Mouse (Mus musculus): ENCODE results near the gene Htt. TPM values are rescaled to one million over a fixed set of nuclear protein-coding genes. Genes with fewer than 3 reads are reported as not detected.

Gene Htt
- total RNA-seq, 4 experiments from 2014 or later = 74.6 to 88.4 (median 78.5) TPM

DNA sequence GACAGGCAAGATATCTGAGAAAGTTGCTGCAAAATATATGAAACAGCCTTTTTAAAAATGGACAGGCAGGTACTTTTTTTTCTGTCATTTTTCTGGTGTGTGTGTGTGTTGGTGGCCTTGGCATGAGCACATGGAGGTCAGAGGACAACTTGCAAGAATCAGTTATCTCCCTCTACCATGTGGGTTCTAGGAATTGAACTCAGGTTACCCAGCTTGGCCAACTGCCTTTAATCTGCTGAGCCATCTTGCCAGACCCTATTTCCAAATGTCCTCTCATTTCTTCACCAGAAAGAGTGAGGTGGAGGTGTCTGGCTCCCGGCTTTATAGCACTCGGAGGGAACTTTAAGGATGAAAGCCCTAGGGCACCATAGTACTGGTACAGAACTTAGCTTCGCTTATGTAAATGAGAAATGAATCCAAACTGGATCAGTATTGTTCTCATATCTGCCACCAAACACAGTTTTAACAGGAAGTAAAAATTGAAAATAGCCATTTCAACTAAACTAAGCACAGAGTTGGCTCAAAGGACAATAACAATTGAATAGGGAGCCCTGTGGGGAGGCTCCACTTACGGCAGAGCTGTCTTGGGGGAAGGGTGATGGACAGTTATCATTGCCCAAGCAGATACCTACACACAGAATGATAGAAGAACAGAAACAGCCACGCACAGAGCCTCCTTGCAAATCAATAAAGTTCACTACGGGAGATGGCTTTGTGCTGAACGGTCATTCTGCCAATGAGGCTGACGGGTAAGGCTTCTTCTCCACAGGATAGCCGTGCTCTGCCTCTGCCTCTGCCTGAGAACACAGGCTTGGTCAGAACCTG is 168.8 kb downstream of the Htt start:
- DNase-seq (ENCODE audit: low spot score in 2 of 2) = no peak

DNA sequence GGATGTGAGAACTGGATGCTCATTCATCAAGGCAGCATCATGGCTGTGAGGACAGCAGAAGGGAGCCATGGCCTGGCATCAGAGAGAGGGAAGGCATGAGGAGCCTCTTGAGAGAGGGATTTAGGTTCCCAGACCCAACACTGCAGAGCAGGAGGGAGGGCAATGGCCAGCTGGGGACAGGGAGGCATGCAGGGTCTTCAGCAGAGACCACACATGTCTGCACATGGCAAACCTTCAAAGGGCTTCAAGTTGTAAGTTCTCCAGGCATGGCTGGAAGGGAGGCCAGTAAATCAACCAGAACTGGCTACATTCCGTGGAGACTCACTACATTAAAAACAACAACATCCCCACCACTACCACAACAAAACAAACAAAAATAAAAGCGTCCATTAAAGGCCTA is 169.6 kb downstream of the Htt start:
- DNase-seq (ENCODE audit: low spot score in 2 of 2) = no peak

GRCm38 (mm10) chr5:34931516-34932457 is 170.2 kb downstream of the Htt start:
- no peak for DNase-seq (ENCODE audit: low spot score in 2 of 2)

GRCm38 (mm10) chr5:34932458-34932806 is 170.9 kb downstream of the Htt start:
- no peak for DNase-seq (ENCODE audit: low spot score in 2 of 2)

DNA sequence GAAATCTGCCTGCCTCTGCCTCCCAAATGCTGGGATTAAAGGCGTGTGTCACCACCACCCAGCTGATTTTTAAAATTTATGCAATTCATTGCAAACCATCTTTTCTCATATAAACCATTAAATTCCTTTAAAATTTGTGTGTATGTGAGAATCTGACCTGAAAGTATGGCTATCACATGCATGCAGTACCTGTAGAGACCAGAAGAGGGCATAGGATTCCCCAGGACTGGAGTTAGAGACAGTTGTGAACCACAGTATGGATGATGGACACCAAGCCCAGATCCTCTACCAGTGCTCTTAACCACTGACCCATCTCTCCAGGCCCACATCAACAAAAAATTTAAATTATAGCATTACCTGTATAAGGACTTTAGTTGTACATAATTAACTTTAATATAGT is 171.9 kb downstream of the Htt start:
- no peak for DNase-seq (ENCODE audit: low spot score in 2 of 2)

DNA sequence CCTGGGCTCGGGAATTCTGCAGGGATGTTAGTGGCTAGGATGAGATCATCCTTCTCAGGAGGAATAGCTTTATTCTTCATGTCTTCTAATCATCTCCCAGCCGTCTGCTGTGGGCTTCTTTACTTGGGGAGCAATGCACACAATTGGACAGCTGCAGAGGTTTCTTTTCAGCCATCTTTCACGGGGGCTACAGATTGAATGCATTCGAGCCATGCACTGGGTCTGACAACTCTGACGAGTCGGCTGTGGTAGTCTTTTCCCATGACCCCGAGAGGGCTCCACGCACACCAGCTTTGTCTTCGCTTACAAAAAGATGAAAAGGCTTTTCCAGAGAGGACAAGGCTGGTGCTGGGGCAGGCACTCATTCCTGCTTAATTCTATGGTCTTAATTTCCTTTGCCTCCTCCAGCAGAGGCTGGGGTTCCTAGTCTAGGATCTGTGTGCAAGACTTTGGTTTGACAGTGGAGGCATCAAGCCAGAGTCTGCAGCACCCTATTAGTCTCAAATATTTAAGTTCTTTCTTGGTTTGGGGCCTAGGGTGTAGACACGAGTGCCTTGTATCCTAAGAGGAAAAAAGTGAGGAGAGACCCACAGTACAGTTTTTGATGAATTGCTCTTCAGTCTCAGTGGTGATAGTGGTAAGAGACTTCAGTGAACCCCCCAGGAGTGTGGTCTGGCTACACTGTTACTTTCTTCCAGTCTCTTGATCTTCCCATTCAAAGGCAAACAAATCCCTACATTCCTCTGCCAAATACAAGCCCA is 180.3 kb downstream of the Htt start:
- no peak for DNase-seq (ENCODE audit: low spot score in 2 of 2)

GRCm38 (mm10) chr5:34943428-34943827 is 181.9 kb downstream of the Htt start:
- DNase-seq (ENCODE audit: low spot score in 2 of 2) = no peak

GRCm38 (mm10) chr5:34948861-34949760 is 187.6 kb downstream of the Htt start, which contains the start of gene Rgs12:
Rgs12 (plus strand) TSS chr5:34949445.
- peak in 1 of 2 experiments; percentile 44 for DNase-seq (ENCODE audit: low spot score in 2 of 2)

DNA sequence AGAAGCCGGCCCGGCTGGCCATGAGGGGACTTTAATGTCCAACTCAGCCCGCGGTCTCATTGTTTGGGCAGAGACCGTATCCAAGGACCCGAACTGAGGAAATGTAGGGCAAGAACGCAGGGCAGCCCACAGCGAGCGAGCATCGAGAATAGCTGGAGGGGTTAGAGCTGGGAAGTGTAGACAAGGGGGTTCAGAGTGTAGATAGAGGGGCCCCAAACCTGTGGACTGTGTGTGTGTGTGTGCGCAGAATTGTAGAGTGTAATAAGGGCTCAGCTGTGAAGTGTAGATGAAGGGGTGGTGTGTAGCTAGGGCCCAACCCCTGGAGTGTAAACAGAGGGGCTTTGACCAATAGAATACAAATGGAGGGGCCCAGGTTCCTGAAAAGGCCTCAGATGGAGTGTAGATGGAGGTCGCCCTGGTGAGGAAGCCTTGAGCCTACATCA is 188.2 kb downstream of the Htt start:
- no peak for DNase-seq (ENCODE audit: low spot score in 2 of 2)

- DNase-seq (ENCODE audit: low spot score in 2 of 2) = no peak
These were observed 189.1 kb downstream of the Htt start for GRCm38 (mm10) chr5:34950486-34951160.

DNA sequence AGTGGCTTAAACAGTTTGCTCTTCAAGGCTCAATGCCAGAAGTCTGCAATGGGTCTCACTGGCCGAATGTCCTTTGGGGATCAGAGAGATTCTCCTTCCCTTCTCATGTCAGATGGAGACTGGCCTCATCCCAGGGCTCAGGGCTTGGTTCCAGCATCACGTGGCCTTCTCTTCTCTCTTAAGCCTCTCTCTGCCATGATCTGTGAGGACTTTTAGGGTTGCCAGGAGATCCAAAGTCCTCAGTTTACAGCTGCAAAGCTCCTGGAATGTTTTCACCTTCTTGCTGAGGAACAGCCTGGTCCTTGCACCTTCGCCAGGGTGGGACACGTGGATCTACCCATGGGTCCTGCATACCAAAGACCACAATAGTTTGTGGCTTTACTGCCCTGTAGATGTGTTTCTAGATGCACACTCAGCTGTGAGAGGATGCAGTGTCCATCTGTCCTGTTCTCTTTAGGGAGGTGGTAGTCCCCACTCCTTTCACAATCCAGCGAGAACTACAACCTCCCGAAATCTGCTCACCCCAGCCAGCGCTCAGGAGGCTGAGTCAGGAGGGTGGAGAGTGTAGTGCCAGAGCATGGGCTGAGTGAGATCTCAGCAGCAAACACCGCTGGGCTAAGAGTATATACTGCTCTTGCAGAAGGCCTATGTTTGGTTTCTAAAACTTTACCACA is 189.8 kb downstream of the Htt start:
- DNase-seq (ENCODE audit: low spot score in 2 of 2) = no peak

GRCm38 (mm10) chr5:34954508-34954907 is 193.0 kb downstream of the Htt start:
- no peak for DNase-seq (ENCODE audit: low spot score in 2 of 2)

DNA sequence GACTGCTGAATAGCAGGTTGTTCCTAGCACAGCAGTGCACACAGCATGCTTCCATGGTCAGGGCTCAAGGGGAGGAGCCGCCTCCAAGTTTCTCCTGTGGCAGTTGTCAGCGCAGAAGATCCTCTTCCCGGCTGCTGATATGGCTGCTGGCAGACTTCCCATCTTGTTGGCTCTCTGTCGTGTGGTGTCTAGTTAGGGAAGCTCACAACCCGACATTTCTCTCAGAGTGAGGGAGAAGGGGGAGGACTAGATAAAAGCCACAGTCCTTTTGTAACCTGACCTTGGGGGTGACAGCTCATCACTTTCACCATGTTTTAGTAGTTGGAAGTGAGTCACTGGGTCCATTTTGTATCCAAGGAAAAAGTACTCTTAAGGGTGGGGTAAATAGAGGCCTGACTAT is 194.1 kb downstream of the Htt start:
- DNase-seq (ENCODE audit: low spot score in 2 of 2) = no peak

DNA sequence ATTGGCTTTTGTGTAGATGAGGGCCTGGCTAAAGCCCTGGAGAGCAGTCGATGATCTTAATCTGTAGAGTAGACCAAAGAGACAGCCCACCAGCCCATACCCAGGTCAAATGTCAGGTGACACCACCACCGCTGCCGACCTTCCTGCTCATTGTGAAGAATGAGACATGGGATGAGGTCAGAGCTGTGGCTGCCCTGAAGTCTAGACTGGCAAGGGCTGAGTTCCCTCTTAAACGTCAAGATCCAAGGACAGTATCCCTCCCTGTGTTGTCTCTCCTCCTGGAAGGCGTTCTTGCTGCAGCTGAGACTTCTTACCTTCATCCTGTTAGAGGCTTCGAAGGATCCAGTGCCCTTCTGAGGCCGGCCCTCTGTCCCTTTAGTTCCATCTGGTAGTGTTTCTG is 194.6 kb downstream of the Htt start:
- no peak for DNase-seq (ENCODE audit: low spot score in 2 of 2)

DNA sequence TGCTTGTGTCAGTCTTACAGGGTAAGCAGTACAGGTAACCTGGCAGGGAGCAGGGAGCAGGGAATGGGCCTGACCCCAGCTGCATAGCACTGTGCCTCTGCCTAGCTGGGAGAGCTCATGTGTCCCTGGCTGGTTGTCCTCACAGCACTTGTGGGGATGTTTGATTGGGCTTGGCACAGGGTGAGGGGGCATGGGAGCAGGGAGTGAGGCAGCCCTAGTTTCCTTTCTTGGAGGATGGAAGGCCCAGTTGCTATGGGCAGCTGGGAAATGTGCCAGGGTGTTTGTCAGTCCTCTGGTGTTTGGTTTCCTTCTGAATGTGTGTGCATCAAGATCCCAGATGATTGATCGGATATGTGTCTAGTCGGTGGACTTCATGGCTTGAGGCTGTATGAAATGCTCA is 195.5 kb downstream of the Htt start:
- DNase-seq (ENCODE audit: low spot score in 2 of 2) = peak in 1 of 2 experiments; percentile 39

DNA sequence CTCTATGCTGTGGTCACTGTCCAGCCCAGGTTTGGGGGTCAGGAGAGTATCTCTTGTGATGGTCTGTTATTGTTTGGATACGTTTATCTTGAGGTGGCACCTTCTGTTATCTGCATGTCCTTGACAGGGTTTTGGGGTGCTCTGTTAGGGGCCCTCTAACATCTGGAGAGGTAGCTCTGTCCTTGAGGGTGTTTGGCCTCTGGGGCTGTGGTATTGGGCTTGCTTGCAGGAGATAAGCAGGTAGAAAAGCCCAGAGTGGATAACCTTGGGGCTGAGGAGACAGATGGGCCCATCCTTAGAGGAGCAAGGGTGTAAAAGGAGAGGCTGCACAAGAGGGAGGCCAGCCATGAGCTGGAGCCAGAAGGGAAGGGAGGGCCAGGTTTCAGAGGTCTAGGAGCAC is 198.5 kb downstream of the Htt start:
- no peak for DNase-seq (ENCODE audit: low spot score in 2 of 2)
